Mouse (Mus musculus): Measurements from ENCODE around the gene 2410131K14Rik.

GRCm38 (mm10) chr5:118247378-118247777 lies 2.4 kb downstream of the 2410131K14Rik start:
- no peak for TF ChIP-seq CTCF (conservative IDR thresholded peaks at IDR 0.05 in 1 of 2, IDR thresholded peaks at IDR 0.05 in 1 of 2; ENCODE audit: low read depth in 2 of 2, low read length in 2 of 2)
- TF ChIP-seq SMC3 (IDR thresholded peaks at IDR 0.05; ENCODE audit: low read depth, low read length), result no peak
- no peak for TF ChIP-seq CHD2 (IDR thresholded peaks at IDR 0.05; ENCODE audit: low read length)
- TF ChIP-seq EP300 (IDR thresholded peaks at IDR 0.05; ENCODE audit: low read length), result no peak
- TF ChIP-seq ZKSCAN1 (IDR thresholded peaks at IDR 0.05; ENCODE audit: borderline replicate concordance, low read depth, low read length), result no peak
- no peak for TF ChIP-seq MAX (IDR thresholded peaks at IDR 0.05; ENCODE audit: low read length)
- no peak for TF ChIP-seq ZNF384 (IDR thresholded peaks at IDR 0.05; ENCODE audit: low read depth, low read length)
- TF ChIP-seq POLR2A (IDR thresholded peaks at IDR 0.05; ENCODE audit: low read depth, low read length), result no peak
- no peak for TF ChIP-seq ZC3H11A (IDR thresholded peaks at IDR 0.05; ENCODE audit: low read depth, low read length)
- TF ChIP-seq BHLHE40 (IDR thresholded peaks at IDR 0.05; ENCODE audit: low read depth, low read length), result no peak
- TF ChIP-seq USF1 (IDR thresholded peaks at IDR 0.05; ENCODE audit: low read depth, low read length), result no peak

All from CH12.LX (cell line).